Mouse (Mus musculus) left cerebral cortex, adult 2 months (tissue): ENCODE data around the gene Fbxo21. TPM values are rescaled to one million over a fixed set of nuclear protein-coding genes. Genes with fewer than 3 reads are reported as not detected.
A peak's percentile ranks its signal among the peaks of the same experiment; 100 is the strongest.

Experiments used
- DNase-seq, 2 experiments: peaks; one replicate each; pipeline ENCODE4 v3.0.0; 2021 to 2022; ENCODE audit warnings: low spot score in 2 of 2, mixed read lengths in 1 of 2; ENCODE audit errors: extremely low spot score in 1 of 2
- H3K27ac ChIP-seq: fragments of 200-600 bp; 2 replicates; pipeline ENCODE4 v1.8.1; 2022
- H3K4me3 ChIP-seq: fragments of 200-600 bp; 2 replicates; pipeline ENCODE4 v1.8.1; 2022
- CTCF ChIP-seq: fragments of 200-600 bp; IDR thresholded peaks from 2 replicates; pipeline ENCODE4 v1.8.1; 2022; ENCODE audit warnings: antibody characterized with exemption, mild to moderate bottlenecking, moderate library complexity
- intact Hi-C: fragments of 180-260 bp; cut with DNase I; formaldehyde crosslinking; loops from one replicate; pipeline ENCODE4 v1.15.1; 2025
- total RNA-seq, 2 experiments: library from RNA; stranded (reverse); gene quantifications; 2 replicates each; pipeline ENCODE4 v1.2.3; 2021

The Fbxo21 gene
- total RNA-seq, 2 experiments from 2014 or later = 110 to 111 TPM

DNA sequence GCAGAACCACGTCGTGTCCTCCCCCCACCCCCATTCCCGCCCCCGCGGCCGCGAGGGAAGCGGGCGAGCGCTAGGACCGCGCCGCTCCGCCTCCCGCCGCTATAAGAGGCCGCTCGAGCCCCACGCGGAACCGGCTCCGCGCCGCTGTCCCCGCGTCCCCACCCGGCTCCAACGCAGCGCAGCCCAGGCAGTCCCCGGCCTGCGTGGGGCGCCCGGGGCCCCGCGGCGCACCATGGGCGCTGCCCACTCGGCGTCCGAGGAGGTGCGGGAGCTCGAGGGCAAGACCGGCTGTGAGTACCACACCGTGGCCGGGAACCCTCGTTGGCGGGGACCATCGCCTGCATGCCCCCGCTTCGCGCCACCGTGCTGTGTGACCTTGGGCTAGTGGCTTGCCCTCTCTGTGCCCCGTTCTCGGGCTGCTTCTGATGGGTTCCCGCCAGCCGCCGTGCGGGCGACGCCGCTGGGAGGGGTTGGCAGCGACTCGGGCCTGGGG, 51.2 kb downstream of the Fbxo21 start, which contains the start of gene Tesc:
Gene Tesc, plus strand, starts transcription at position 46 of the 493 bp plus-strand sequence.
- DNase-seq = no peak
- Histone ChIP-seq H3K27ac (peak within 1 kb of the TSS; percentile 74), H3K4me3 (peak within 1 kb of the TSS; percentile 60)
- TF ChIP-seq CTCF = no peak
- intact Hi-C loops = loop anchor here (2.0 to 5.0 kb wide), 2 partner anchors 25 to 40 kb away; no protein-coding TSS in a partner anchor

- H3K27ac ChIP-seq = peak overlapping the region; percentile 74
Observed at GRCm38 (mm10) chr5:118028191-118029034, 51.9 kb downstream of the Fbxo21 start.

DNA sequence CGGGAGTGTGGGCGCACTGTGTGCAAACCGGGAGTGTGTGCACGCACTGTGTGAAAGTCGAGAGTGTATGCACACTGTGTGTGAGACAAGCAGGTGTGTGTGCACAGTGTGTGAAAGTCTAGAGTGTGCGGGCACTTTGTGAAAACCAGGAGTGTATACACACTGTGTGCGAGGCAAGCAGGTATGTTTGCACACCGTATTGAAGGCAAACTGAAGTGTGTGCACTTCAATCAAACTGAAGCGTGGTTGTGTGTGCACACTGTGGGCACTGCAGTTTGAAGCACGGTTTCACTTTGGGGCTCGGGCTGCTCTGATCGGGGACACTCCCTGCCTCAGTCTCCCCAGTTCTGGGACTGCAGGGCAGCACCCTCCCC, 52.5 kb downstream of the Fbxo21 start:
- Histone ChIP-seq H3K4me3 (peak overlapping the region; percentile 60), H3K27ac (peak overlapping the region; percentile 74)
- TF ChIP-seq CTCF = no peak
- intact Hi-C loops = loop anchor here (5.0 kb wide), 1 partner anchor 38 kb away; no protein-coding TSS in a partner anchor
- DNase-seq = no peak

More at GRCm38 (mm10) chr5:118028191-118029034, 51.9 kb downstream of the Fbxo21 start:
- no peak for TF ChIP-seq CTCF
- H3K4me3 ChIP-seq = peak overlapping the region; percentile 60
- DNase-seq = no peak
- intact Hi-C loops = loop anchor here (5.0 kb wide), 1 partner anchor 39 kb away; no protein-coding TSS in a partner anchor

DNA sequence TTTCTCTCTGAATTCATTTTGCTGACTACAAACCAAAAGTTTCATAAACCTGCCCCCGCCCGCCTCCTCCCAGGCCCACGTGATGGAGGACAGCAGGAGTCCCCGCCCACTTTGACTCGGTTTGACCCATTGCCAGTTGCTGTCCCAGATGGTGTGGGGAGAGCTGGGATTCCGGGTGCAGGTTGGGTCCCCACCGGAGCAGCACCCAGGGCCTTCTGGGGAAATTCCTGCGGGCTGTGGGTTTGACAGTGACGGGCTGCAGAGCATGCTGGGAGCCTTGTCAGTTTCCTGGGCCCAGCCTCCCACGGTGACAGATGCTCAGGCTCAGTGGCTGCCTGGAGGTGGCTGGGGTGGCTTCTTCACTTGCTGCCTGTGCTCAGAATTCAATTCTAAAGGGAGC, 52.9 kb downstream of the Fbxo21 start:
- H3K27ac ChIP-seq = peak overlapping the region; percentile 74
- no peak for TF ChIP-seq CTCF
- peak overlapping the region; percentile 60 for H3K4me3 ChIP-seq
- intact Hi-C loops = loop anchor here (5.0 kb wide), 1 partner anchor 38 kb away; no protein-coding TSS in a partner anchor
- DNase-seq = peak; percentile 80 to 81

DNA sequence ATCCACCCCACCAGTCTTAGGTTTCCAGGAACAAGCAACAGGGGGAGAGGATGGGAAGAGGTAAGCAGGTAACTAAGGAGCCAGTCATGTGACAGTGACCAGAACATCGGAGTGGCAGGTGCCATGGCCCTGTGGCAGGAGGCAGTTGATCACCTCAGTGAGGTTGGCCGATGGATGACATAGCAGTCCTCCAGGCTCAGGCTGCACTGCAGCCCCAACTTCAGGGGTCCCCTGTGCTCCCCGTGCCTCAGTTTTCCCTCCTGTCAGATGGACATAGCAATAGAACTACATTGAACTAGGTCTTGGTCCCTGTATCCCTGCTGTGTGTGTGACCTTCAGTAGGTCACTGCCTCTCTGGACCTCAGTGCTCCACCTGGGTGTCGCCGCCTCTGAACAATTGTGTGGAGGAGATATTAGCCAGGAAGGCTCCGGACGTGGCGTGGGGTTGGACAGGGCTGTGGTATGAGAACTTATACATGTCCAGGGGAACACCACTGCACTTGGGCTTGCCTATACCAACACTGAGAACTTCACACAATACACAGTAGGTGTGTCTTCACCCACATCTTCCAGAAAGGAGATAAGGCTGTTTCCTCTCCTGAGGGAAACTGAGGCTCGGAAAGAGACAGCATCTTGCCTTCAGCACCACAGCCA, 53.6 kb downstream of the Fbxo21 start:
- intact Hi-C loops = no loop called here
- no peak for DNase-seq
- Histone ChIP-seq H3K27ac (peak overlapping the region; percentile 71), H3K4me3 (peak overlapping the region; percentile 6; the same call in 1 of the 2 replicates)
- no peak for TF ChIP-seq CTCF

GRCm38 (mm10) chr5:118031059-118031458, 54.5 kb downstream of the Fbxo21 start:
- intact Hi-C loops = no loop called here
- Histone ChIP-seq H3K4me3 (no peak overlapping the region), H3K27ac (no peak overlapping the region)
- DNase-seq = no peak
- TF ChIP-seq CTCF = no peak

DNA sequence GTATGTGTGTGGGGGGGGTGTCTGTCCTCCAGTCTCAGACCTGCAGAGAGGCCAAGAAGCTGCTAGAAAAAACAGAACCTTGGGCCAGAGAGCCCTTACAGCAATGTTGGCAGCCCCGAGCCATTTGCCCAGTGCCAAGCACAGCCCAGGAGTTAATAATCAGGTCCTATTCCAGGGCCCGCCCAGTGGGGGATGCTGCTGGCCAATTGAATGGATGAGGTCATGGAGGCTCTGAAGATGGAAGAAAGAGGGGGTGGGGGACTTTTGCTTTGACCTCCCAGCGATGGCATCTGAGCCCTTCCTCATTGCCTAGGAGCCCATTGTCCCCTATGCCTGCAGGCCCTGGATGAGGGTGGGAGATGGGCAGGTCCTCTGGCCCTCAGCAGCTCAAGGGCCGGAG, 55.0 kb downstream of the Fbxo21 start:
- Histone ChIP-seq H3K4me3 (no peak overlapping the region), H3K27ac (no peak overlapping the region)
- TF ChIP-seq CTCF = no peak
- no peak for DNase-seq
- intact Hi-C loops = no loop called here

- TF ChIP-seq CTCF = no peak
- Histone ChIP-seq H3K27ac (no peak overlapping the region), H3K4me3 (no peak overlapping the region)
- no peak for DNase-seq
- intact Hi-C loops = no loop called here
Observed at GRCm38 (mm10) chr5:118033328-118033727, 56.8 kb downstream of the Fbxo21 start.

- no peak overlapping the region for H3K27ac ChIP-seq
- TF ChIP-seq CTCF = no peak
- DNase-seq = no peak
- intact Hi-C loops = no loop called here
- no peak overlapping the region for H3K4me3 ChIP-seq
Observed at GRCm38 (mm10) chr5:118033740-118034139, 57.2 kb downstream of the Fbxo21 start.

- intact Hi-C loops = no loop called here
- no peak for DNase-seq
- Histone ChIP-seq H3K27ac (no peak overlapping the region), H3K4me3 (no peak overlapping the region)
- no peak for TF ChIP-seq CTCF
Observed at GRCm38 (mm10) chr5:118034632-118035031, 58.1 kb downstream of the Fbxo21 start.

- intact Hi-C loops = no loop called here
- H3K27ac ChIP-seq = 0 out of 2 replicates have a peak overlapping the region, but pooled peaks have one; percentile 55
- DNase-seq = no peak
- no peak overlapping the region for H3K4me3 ChIP-seq
- no peak for TF ChIP-seq CTCF
Observed at GRCm38 (mm10) chr5:118035786-118036185, 59.3 kb downstream of the Fbxo21 start.
